Mouse (Mus musculus): ENCODE results near the gene Alk.

DNA sequence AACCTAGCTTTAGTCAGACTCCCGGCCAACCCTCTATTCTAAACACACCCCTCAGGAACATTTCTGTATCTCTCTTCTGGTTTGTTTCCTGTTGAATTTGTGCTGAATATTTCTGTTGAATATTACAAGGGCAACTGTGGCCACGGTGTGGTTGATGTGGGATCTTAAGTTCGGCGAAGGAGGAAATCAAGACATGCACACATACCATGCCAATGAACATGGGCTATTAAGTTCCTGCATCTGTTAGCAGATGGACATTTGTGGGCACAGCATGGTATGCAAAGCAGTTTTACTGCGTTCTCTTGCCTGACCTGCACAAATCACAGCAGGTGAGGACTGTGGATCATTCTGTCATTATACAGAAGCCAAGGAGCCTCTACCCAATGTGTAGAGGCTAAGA is 83.1 kb downstream of the Alk start:
- TF ChIP-seq TAL1 (conservative IDR thresholded peaks at IDR 0.05; ENCODE audit: low read depth, low read length) (no peak), CTCF (IDR thresholded peaks at IDR 0.05; ENCODE audit: low read depth, low read length) (no peak), POLR2AphosphoS5 (IDR thresholded peaks at IDR 0.05; ENCODE audit: insufficient replicate concordance, low read depth, low read length) (no peak)

Measured in G1E (cell line).